Mouse (Mus musculus): ENCODE measurements around the gene Tgfb2.
A peak's percentile ranks its signal among the peaks of the same experiment; 100 is the strongest.

Gene Tgfb2

GRCm38 (mm10) chr1:186702391-186703255 lies 3.2 kb downstream of the Tgfb2 start:
- DNase-seq (ENCODE audit: low spot score in 2 of 2), result no peak

- DNase-seq (ENCODE audit: low spot score in 2 of 2), result no peak
These were observed 4.4 kb downstream of the Tgfb2 start for GRCm38 (mm10) chr1:186701206-186701905.

- DNase-seq (ENCODE audit: low spot score in 2 of 2), result no peak
These were observed 5.3 kb downstream of the Tgfb2 start for GRCm38 (mm10) chr1:186700496-186700895.

GRCm38 (mm10) chr1:186698583-186699338 lies 7.0 kb downstream of the Tgfb2 start:
- no peak for DNase-seq (ENCODE audit: low spot score in 2 of 2)

GRCm38 (mm10) chr1:186696231-186696630 lies 9.6 kb downstream of the Tgfb2 start:
- no peak for DNase-seq (ENCODE audit: low spot score in 2 of 2)

GRCm38 (mm10) chr1:186695361-186695760 lies 10.4 kb downstream of the Tgfb2 start:
- peak in 1 of 2 experiments; percentile 24 for DNase-seq (ENCODE audit: low spot score in 2 of 2)

- no peak for DNase-seq (ENCODE audit: low spot score in 2 of 2)
These were observed 13.4 kb downstream of the Tgfb2 start for GRCm38 (mm10) chr1:186692370-186692769.

GRCm38 (mm10) chr1:186691708-186692107 lies 14.1 kb downstream of the Tgfb2 start:
- no peak for DNase-seq (ENCODE audit: low spot score in 2 of 2)

GRCm38 (mm10) chr1:186684041-186684440 lies 21.7 kb downstream of the Tgfb2 start:
- no peak for DNase-seq (ENCODE audit: low spot score in 2 of 2)

- DNase-seq (ENCODE audit: low spot score in 2 of 2), result no peak
These were observed 23.2 kb downstream of the Tgfb2 start for GRCm38 (mm10) chr1:186682606-186683005.

GRCm38 (mm10) chr1:186677614-186678013 lies 28.2 kb downstream of the Tgfb2 start:
- DNase-seq (ENCODE audit: low spot score in 2 of 2), result no peak

GRCm38 (mm10) chr1:186676199-186676598 lies 29.6 kb downstream of the Tgfb2 start:
- no peak for DNase-seq (ENCODE audit: low spot score in 2 of 2)

- DNase-seq (ENCODE audit: low spot score in 2 of 2), result no peak
These were observed 30.5 kb downstream of the Tgfb2 start for GRCm38 (mm10) chr1:186675263-186675662.

GRCm38 (mm10) chr1:186674621-186675020 lies 31.2 kb downstream of the Tgfb2 start:
- no peak for DNase-seq (ENCODE audit: low spot score in 2 of 2)

GRCm38 (mm10) chr1:186673166-186673565 lies 32.6 kb downstream of the Tgfb2 start:
- no peak for DNase-seq (ENCODE audit: low spot score in 2 of 2)

GRCm38 (mm10) chr1:186663412-186663811 lies 42.4 kb downstream of the Tgfb2 start:
- no peak for DNase-seq (ENCODE audit: low spot score in 2 of 2)

- no peak for DNase-seq (ENCODE audit: low spot score in 2 of 2)
These were observed 42.8 kb downstream of the Tgfb2 start for GRCm38 (mm10) chr1:186662996-186663395.

- no peak for DNase-seq (ENCODE audit: low spot score in 2 of 2)
These were observed 44.4 kb downstream of the Tgfb2 start for GRCm38 (mm10) chr1:186661206-186661921.

GRCm38 (mm10) chr1:186658783-186659182 lies 47.0 kb downstream of the Tgfb2 start:
- DNase-seq (ENCODE audit: low spot score in 2 of 2), result no peak

- no peak for DNase-seq (ENCODE audit: low spot score in 2 of 2)
These were observed 48.1 kb downstream of the Tgfb2 start for GRCm38 (mm10) chr1:186657559-186658219.

GRCm38 (mm10) chr1:186656732-186657329 lies 49.0 kb downstream of the Tgfb2 start:
- DNase-seq (ENCODE audit: low spot score in 2 of 2), result no peak
